Mouse (Mus musculus) forebrain, embryonic 10.5 days (tissue): ENCODE data around the gene Fbln7. TPM values are rescaled to one million over a fixed set of nuclear protein-coding genes. Genes with fewer than 3 reads are reported as not detected.

Experiments
- DNase-seq: peaks from one replicate; pipeline ENCODE4 v3.0.0-alpha.2; 2017; ENCODE audit warnings: low spot score; ENCODE audit errors: extremely low spot score
- H3K27ac ChIP-seq: fragments of 300-500 bp; sonication (generic); 2 replicates; pipeline ENCODE4 v1.5.1; 2016; ENCODE audit warnings: mild to moderate bottlenecking
- H3K27me3 ChIP-seq: fragments of 300-500 bp; sonication (generic); 2 replicates; pipeline ENCODE4 v1.6.1; 2016; ENCODE audit warnings: mild to moderate bottlenecking; ENCODE audit not compliant: poor library complexity, severe bottlenecking
- H3K36me3 ChIP-seq: fragments of 300-500 bp; sonication (generic); replicated peaks from 2 replicates; pipeline ENCODE4 v1.6.1; 2016; ENCODE audit warnings: mild to moderate bottlenecking, moderate library complexity
- H3K4me1 ChIP-seq: fragments of 300-500 bp; sonication (generic); 2 replicates; pipeline ENCODE4 v1.6.1; 2016
- H3K4me3 ChIP-seq: fragments of 300-500 bp; sonication (generic); 2 replicates; pipeline ENCODE4 v1.5.1; 2016; ENCODE audit warnings: mild to moderate bottlenecking, moderate library complexity
- H3K9me3 ChIP-seq: fragments of 300-500 bp; sonication (generic); 2 replicates; pipeline ENCODE4 v1.6.1; 2016; ENCODE audit warnings: mild to moderate bottlenecking, moderate library complexity
- WGBS: fragments of 180-500 bp; shearing (Covaris S2); methylation state at CpG from one replicate; pipeline ENCODE4 v1.1.7; 2016; 5-methylcytosine and 5-hydroxymethylcytosine counted together
- polyA plus RNA-seq: library from polyadenylated mRNA; unstranded; fragments of >200 nt; fragmentation: Nextera tagmentation; extraction: Ambion mirVana; gene quantifications from 2 replicates; pipeline ENCODE4 v1.2.1, GENCODE M21; 2016

Fbln7 gene
- polyA plus RNA-seq, 1 experiment from 2014 or later: 2.1 TPM

DNA sequence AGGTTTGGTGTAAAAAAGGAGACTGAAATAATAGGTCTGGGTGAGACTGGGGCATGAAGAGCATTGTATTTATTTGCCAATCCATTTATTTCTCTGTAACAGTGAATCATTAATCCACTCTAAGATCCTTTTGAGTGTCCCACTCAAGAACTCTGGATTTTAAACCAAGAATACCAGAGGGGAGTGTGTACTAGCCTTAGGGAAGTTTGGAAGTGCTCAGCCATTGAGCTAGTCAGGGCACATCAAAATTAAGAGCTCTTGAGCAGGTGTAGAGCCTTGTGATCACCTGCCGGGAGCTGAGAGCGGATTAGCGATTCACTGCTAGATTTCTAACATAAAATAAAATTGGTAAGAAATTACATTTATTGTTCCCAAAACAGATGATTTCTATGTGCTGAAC, 24.2 kb upstream of the Fbln7 start:
- no peaks in the 10 kb centered on the region for H3K4me1 ChIP-seq
- DNase-seq: no peak
- no peak overlapping the region for H3K4me3 ChIP-seq
- H3K36me3 ChIP-seq: peaks cover 82% of the 10 kb centered on the region
- no peaks in the 10 kb centered on the region for H3K27me3 ChIP-seq
- 95% methylated on average over 3 of the region's 3 CpGs for WGBS
- no peak overlapping the region for H3K27ac ChIP-seq
- H3K9me3 ChIP-seq: no peaks in the 10 kb centered on the region

DNA sequence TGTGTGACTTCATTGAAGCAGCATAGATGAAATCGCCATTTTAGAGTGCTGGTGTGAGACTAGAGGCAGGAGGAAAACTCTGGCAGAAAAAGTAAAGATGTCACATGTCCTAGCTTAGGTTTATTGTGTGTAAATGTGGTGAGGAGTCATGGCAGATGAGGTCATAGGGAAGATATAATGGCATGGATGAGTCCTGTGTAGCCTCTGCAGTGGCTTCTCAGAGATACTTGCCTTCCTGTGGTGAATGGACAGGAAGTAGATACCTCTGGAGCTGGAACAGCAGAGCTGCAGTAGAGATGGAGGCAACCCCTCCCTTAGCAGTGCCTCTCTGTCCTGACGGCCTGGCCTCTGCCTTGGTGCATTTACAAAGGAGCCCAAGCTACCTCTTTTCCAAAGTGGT, 23.3 kb upstream of the Fbln7 start:
- no peaks in the 10 kb centered on the region for H3K27me3 ChIP-seq
- H3K4me3 ChIP-seq: no peak overlapping the region
- no peaks in the 10 kb centered on the region for H3K9me3 ChIP-seq
- no peaks in the 10 kb centered on the region for H3K4me1 ChIP-seq
- H3K27ac ChIP-seq: no peak overlapping the region
- WGBS: 88% methylated on average over 2 of the region's 2 CpGs
- DNase-seq: no peak
- H3K36me3 ChIP-seq: peaks cover 81% of the 10 kb centered on the region

DNA sequence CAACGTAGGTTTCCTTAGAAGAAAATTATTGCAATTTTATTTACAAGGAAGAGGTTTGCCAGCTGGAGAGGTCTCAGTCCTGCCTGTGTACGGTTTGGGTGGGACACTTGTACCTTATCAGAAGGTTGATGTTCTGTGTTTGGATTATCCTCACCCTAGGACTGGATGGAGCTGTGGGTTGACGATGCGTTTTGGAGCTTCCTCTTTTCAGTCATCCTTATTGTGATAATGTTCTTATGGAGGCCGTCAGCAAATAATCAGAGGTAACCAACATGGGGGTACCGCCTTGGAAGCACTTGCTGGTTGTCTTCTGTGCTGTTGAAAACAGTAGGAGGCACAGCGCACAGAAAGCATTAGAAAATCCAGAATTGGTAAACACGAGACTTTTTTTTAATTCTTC, 20.3 kb upstream of the Fbln7 start:
- Histone ChIP-seq H3K27me3 (no peaks in the 10 kb centered on the region), H3K9me3 (no peaks in the 10 kb centered on the region), H3K4me3 (no peak overlapping the region), H3K4me1 (no peaks in the 10 kb centered on the region), H3K36me3 (peaks cover 78% of the 10 kb centered on the region), H3K27ac (no peak overlapping the region)
- no peak for DNase-seq
- WGBS: 92% methylated on average over 8 of the region's 8 CpGs

DNA sequence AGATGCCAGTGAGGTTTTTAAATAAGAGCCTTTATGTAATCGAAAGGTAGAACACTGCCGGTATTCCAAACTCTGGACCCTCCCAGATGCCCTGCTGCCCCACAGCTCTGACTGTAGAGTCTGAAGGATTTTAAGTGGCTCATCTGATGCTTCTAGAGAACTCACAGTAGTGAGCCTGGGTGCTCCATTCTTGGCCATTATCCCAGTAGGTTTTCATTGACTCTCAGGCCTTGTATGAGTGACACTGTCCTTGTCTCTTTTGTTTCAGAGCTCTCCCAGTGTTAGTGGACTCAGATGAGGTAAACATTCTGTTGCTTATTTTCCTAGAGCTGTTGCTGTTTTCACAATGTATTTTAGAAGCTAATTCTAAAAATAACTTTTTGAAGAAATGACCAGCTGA, 12.7 kb upstream of the Fbln7 start:
- Histone ChIP-seq H3K36me3 (peaks cover 77% of the 10 kb centered on the region), H3K9me3 (no peaks in the 10 kb centered on the region), H3K27ac (no peak overlapping the region), H3K4me3 (no peak overlapping the region), H3K27me3 (no peaks in the 10 kb centered on the region), H3K4me1 (no peaks in the 10 kb centered on the region)
- DNase-seq: no peak
- WGBS: 94% methylated on average over 2 of the region's 2 CpGs

DNA sequence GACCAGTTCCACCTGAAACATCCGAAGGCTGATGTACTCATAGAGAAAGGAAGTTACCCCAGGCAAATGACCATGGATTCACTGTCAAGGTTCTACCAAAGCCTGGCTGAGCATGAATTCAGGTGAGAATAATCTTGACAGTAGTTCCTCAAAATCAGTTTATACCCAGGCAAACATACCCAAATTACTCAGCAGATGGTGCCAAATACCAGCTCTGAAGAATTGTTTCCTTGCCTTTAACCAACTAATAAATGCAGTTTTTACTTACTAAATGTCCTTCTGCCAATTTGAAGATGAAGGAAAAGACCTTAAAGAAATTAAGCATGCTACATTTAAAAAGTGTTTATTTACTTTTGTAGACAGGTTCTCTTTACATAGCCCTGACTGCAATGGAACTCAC, 6.1 kb upstream of the Fbln7 start:
- 89% methylated on average over 1 of the region's 1 CpGs for WGBS
- Histone ChIP-seq H3K4me3 (no peak overlapping the region), H3K9me3 (no peaks in the 10 kb centered on the region), H3K27me3 (no peaks in the 10 kb centered on the region), H3K36me3 (peaks cover 15% of the 10 kb centered on the region), H3K4me1 (no peaks in the 10 kb centered on the region), H3K27ac (no peak overlapping the region)
- DNase-seq: no peak

DNA sequence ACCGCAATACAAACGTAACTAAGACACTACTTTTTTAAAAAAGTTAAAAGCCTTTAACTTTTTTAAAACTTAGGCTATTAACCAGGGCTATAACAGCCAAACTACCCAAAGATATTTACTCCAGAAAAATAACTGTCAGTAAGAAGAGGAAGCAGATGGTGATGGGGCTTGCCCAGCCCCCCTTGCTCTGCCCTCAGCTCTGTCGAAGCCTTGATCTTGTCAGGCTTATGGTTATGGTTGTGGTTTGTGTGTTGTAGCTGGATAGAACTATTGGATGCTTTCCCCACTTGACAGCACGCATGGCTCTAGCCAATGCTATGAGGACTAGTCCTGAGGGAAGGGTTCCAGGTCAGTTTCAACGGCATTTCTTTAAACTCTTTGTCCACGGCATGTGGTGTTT, 3.8 kb upstream of the Fbln7 start:
- DNase-seq: no peak
- no peaks in the 10 kb centered on the region for H3K36me3 ChIP-seq
- no peak overlapping the region for H3K27ac ChIP-seq
- H3K4me3 ChIP-seq: no peak overlapping the region
- peaks cover 6% of the 10 kb centered on the region for H3K4me1 ChIP-seq
- H3K9me3 ChIP-seq: no peaks in the 10 kb centered on the region
- peaks cover 18% of the 10 kb centered on the region for H3K27me3 ChIP-seq
- 91% methylated on average over 6 of the region's 6 CpGs for WGBS

DNA sequence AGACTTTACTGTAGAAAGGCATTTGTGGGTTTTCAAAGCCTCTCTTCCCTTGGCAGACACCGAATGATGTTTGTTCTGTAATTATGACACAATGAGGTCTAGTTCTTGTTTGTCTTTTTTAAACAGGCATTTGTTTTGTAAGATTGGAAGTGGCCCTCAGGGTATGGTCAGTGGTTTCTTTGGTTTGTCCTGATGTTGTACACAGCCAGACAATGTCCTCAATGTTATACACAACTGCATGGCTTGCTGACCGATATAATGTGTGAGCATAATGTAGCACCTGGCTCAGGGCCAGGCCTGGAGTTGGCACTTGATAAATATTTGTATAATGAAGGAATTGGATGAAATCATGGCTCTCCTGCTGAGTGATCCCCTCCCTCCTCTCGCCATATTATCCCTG, 2.9 kb upstream of the Fbln7 start:
- Histone ChIP-seq H3K4me3 (no peak overlapping the region), H3K27me3 (peaks cover 27% of the 10 kb centered on the region), H3K9me3 (no peaks in the 10 kb centered on the region), H3K27ac (no peak overlapping the region), H3K4me1 (peaks cover 12% of the 10 kb centered on the region), H3K36me3 (no peaks in the 10 kb centered on the region)
- WGBS: 87% methylated on average over 3 of the region's 3 CpGs
- DNase-seq: no peak

DNA sequence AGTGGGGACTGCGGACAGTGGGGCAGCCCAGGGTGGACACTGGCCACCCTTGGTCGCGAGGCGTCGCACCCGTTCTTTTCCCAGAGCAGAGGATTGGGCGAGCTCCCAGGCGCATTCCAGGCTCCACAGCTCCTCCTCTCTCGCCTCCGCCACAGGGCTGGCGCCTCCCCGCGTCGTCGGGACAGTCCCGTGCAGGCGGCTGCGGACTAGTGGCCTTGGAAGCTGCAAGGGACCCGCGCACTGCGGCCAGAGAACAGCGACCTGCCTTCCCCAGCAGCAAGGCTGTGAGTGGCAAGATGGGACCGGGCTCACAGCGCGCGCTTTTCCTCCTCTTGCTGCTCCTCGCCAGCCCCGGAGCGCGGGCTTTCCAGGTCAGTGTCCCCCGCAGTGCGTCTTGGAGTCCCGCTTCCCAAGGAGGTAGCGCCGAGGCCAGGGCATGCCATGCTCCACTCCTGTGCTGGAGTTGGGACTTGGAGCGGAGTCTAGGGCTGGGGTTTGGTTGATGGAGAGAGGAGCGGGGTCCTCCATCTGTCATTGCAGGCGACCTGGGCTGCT, 1.1 kb downstream of the Fbln7 start:
- no peaks in the 10 kb centered on the region for H3K36me3 ChIP-seq
- under 1% methylated on average over 38 of the region's 38 CpGs for WGBS
- H3K27me3 ChIP-seq: peaks cover 37% of the 10 kb centered on the region
- peaks cover 15% of the 10 kb centered on the region for H3K4me1 ChIP-seq
- H3K4me3 ChIP-seq: peak overlapping the region; percentile 68
- H3K9me3 ChIP-seq: no peaks in the 10 kb centered on the region
- peak; percentile 78 for DNase-seq
- peak overlapping the region; percentile 85 for H3K27ac ChIP-seq

DNA sequence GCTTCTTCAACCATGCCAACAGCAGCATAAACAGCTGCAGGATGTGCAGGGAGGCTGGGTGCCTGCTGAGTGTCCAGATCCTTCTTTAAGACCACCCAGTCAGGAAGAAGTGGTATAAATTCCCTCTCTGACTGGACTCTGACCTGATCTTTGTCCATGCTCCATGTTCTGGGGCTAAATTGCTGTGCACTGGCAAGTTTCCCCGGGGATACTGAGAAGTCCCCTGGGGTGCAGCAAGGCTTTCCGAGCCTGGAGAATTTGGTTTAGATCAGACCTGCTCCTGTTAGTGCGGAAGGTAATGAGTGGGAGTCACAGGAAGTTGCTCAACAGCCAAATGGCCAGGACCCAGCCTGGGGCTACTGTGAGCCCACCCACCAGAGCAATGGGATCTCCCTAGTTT, 2.3 kb downstream of the Fbln7 start:
- no peak overlapping the region for H3K27ac ChIP-seq
- 67% methylated on average over 3 of the region's 3 CpGs for WGBS

DNA sequence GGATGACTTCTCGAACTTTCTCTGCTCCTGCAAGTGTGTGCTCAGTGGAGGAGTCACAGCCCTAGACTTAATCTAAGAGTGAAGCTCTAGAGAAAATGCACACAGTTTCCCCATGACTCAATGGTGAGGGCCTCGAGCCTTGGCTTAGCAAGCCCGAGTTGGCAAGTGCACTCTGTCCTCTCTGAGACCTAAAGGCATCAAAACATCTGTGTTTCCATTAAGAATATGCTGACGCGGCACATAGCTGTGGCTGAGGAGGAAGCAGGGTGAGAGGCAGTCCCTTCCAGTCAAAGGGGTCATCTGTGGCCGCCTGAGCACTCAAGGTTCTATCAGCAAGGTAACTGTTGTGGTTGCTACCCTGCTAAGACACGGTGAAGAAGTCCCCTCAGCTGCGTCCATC, 8.9 kb downstream of the Fbln7 start:
- Histone ChIP-seq H3K27ac (no peak overlapping the region), H3K4me1 (peaks cover 8% of the 10 kb centered on the region; the same call in 1 of the 2 replicates), H3K4me3 (no peak overlapping the region), H3K9me3 (no peaks in the 10 kb centered on the region), H3K27me3 (no peaks in the 10 kb centered on the region), H3K36me3 (no peaks in the 10 kb centered on the region)
- WGBS: 85% methylated on average over 8 of the region's 8 CpGs
- no peak for DNase-seq

More for the DNA sequence above, 2.3 kb downstream of the Fbln7 start:
- DNase-seq: no peak
- Histone ChIP-seq H3K4me3 (no peak overlapping the region), H3K36me3 (no peaks in the 10 kb centered on the region), H3K27me3 (peaks cover 37% of the 10 kb centered on the region), H3K4me1 (peaks cover 20% of the 10 kb centered on the region), H3K9me3 (no peaks in the 10 kb centered on the region)

DNA sequence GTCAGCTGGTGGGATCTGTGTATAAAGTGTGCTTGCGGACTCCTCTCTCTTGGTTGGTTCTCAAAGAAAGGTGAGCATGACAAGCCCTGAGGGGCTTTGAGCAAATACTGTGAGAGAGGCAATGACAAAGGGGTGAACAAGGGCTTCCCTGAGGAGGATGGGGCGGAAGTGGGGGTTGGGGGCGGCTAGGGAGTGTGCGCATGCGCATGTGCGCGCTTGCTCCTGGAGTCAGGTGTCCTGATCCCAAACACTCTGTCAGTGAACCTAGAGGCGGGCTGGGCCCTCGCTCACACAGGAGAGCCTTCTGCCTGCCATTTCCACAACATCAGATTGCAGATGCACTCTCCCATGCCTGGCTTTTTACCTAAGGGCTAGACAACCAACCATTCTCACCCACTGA, 9.5 kb downstream of the Fbln7 start:
- no peak overlapping the region for H3K4me3 ChIP-seq
- 87% methylated on average over 9 of the region's 9 CpGs for WGBS
- no peaks in the 10 kb centered on the region for H3K9me3 ChIP-seq
- no peak overlapping the region for H3K27ac ChIP-seq
- H3K4me1 ChIP-seq: peaks cover 8% of the 10 kb centered on the region; the same call in 1 of the 2 replicates
- H3K36me3 ChIP-seq: no peaks in the 10 kb centered on the region
- no peaks in the 10 kb centered on the region for H3K27me3 ChIP-seq
- DNase-seq: no peak

DNA sequence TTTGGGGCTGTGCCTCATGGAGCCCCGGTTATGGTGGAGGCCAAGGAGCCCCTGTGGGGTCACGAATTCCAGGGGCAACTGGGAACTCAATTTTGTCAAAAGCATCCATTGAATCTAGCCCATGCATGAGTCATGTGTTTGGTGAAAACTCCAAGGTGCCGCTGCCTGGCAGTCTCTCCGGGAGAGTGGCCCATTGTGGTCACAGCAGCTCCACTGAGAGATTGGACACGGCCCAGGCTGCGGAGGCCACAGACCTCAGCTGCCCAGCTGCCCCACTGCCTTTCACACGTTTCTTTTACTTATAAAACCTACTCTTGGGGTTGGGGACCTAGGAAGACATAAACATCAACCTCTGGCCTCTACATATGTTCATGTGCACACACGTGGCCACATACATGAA, 12.7 kb downstream of the Fbln7 start:
- no peaks in the 10 kb centered on the region for H3K36me3 ChIP-seq
- WGBS: 89% methylated on average over 8 of the region's 8 CpGs
- no peaks in the 10 kb centered on the region for H3K9me3 ChIP-seq
- DNase-seq: no peak
- H3K27me3 ChIP-seq: no peaks in the 10 kb centered on the region
- no peaks in the 10 kb centered on the region for H3K4me1 ChIP-seq
- no peak overlapping the region for H3K4me3 ChIP-seq
- H3K27ac ChIP-seq: no peak overlapping the region

DNA sequence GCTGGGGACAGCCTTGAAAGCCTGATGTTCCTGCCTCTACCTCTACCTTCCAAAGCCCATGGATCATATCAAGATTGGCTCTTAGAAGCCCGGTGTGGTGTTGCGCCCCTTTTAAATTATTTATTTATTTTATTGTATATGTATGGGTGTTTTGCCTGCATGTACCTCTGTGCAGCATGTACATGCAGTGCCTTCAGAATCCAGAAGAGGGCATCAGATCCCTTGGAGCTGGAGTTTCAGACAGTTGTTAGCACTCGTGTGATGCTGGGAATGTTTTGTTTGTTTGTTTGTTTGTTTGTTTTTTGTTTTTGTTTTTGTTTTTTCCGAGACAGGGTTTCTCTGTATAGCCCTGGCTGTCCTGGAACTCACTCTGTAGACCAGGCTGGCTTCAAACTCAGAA, 18.5 kb downstream of the Fbln7 start:
- no peak overlapping the region for H3K27ac ChIP-seq
- no peaks in the 10 kb centered on the region for H3K36me3 ChIP-seq
- no peak overlapping the region for H3K4me3 ChIP-seq
- H3K9me3 ChIP-seq: no peaks in the 10 kb centered on the region
- no peak for DNase-seq
- WGBS: 70% methylated on average over 4 of the region's 4 CpGs
- no peaks in the 10 kb centered on the region for H3K4me1 ChIP-seq
- no peaks in the 10 kb centered on the region for H3K27me3 ChIP-seq

DNA sequence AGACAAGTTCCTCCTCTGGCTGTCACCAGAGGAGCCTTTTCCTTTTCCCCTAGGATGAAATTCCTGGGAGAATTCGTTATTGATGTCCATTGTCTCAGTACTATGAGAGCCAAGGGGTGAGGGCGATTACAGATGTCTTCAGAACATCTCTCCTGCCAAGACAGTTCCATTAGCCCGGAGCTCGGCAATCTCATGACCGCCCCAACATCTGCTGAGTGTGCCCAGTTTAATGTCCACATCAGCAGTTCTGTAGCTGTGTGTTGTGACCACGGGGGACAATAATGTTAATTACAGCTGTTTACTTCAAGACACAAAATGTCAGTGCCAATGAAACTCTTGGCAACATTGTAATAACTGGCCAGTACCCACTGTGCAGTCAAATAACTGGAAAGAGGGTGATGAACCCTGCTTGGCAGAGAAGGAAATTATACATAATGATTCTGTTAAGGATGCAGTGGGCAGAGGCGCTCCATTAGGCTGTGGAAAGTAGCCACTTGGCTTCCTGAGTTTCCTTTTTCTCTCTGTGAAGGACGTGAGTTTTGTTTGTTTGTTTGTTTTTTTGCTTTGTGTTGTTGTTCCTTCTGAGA, 22.5 kb downstream of the Fbln7 start:
- WGBS: 90% methylated on average over 8 of the region's 8 CpGs
- Histone ChIP-seq H3K27me3 (no peaks in the 10 kb centered on the region), H3K36me3 (no peaks in the 10 kb centered on the region)

More for the DNA sequence above, 22.5 kb downstream of the Fbln7 start:
- Histone ChIP-seq H3K4me3 (no peak overlapping the region), H3K9me3 (no peaks in the 10 kb centered on the region), H3K4me1 (peaks cover 6% of the 10 kb centered on the region; the same call in 1 of the 2 replicates), H3K27ac (no peak overlapping the region)
- no peak for DNase-seq
